Mouse (Mus musculus): ENCODE measurements around the gene Ppargc1a.

Gene Ppargc1a

GRCm38 (mm10) chr5:51552483-51553091, 14.9 kb downstream of the Ppargc1a start:
- peak; percentile 40 to 43 for DNase-seq

GRCm38 (mm10) chr5:51551852-51552482, 15.6 kb downstream of the Ppargc1a start:
- DNase-seq = no peak

GRCm38 (mm10) chr5:51547442-51548035, 20.0 kb downstream of the Ppargc1a start:
- no peak for DNase-seq

GRCm38 (mm10) chr5:51546817-51547216, 20.7 kb downstream of the Ppargc1a start:
- no peak for DNase-seq

GRCm38 (mm10) chr5:51545133-51546049, 22.1 kb downstream of the Ppargc1a start:
- no peak for DNase-seq

GRCm38 (mm10) chr5:51544141-51544735, 23.3 kb downstream of the Ppargc1a start:
- no peak for DNase-seq

GRCm38 (mm10) chr5:51541557-51541956, 26.0 kb downstream of the Ppargc1a start:
- no peak for DNase-seq

- DNase-seq = peak in 1 of 2 experiments; percentile 7
These were observed 26.7 kb downstream of the Ppargc1a start for GRCm38 (mm10) chr5:51540816-51541215.

- no peak for DNase-seq
These were observed 28.0 kb downstream of the Ppargc1a start for GRCm38 (mm10) chr5:51539563-51539962.

- no peak for DNase-seq
These were observed 29.2 kb downstream of the Ppargc1a start for GRCm38 (mm10) chr5:51538319-51538718.

- DNase-seq = no peak
These were observed 29.9 kb downstream of the Ppargc1a start for GRCm38 (mm10) chr5:51537646-51538030.

GRCm38 (mm10) chr5:51537009-51537645, 30.4 kb downstream of the Ppargc1a start:
- DNase-seq = no peak

GRCm38 (mm10) chr5:51534456-51534855, 33.1 kb downstream of the Ppargc1a start:
- DNase-seq = peak in 1 of 2 experiments; percentile 28

- peak; percentile 10 to 25 for DNase-seq
These were observed 36.2 kb downstream of the Ppargc1a start for GRCm38 (mm10) chr5:51531286-51531685.

- no peak for DNase-seq
These were observed 38.1 kb downstream of the Ppargc1a start for GRCm38 (mm10) chr5:51529444-51529843.

- no peak for DNase-seq
These were observed 39.4 kb downstream of the Ppargc1a start for GRCm38 (mm10) chr5:51528165-51528498.

GRCm38 (mm10) chr5:51527498-51528164, 39.9 kb downstream of the Ppargc1a start:
- no peak for DNase-seq

- no peak for DNase-seq
These were observed 41.7 kb downstream of the Ppargc1a start for GRCm38 (mm10) chr5:51525858-51526257.

GRCm38 (mm10) chr5:51520807-51521206, 46.7 kb downstream of the Ppargc1a start:
- DNase-seq = no peak

GRCm38 (mm10) chr5:51517440-51518187, 49.9 kb downstream of the Ppargc1a start:
- DNase-seq = no peak

- DNase-seq = no peak
These were observed 62.9 kb downstream of the Ppargc1a start for GRCm38 (mm10) chr5:51504654-51505053.

All from cerebellum, postnatal 14 days (tissue).